Mouse (Mus musculus) myocyte (in vitro differentiated cells): Measurements from ENCODE around the gene Pus7.

Source experiments
- MAX ChIP-seq: IDR thresholded peaks from one replicate; pipeline ENCODE4 v1.6.1; 2011; ENCODE audit warnings: low read depth, mild to moderate bottlenecking, control low read depth
- POLR2A ChIP-seq: IDR thresholded peaks from one replicate; pipeline ENCODE4 v1.6.1; 2011; ENCODE audit warnings: low read depth, mild to moderate bottlenecking, control low read depth, moderate library complexity; ENCODE audit not compliant: insufficient read length
- POLR2AphosphoS2 ChIP-seq: IDR thresholded peaks from one replicate; pipeline ENCODE4 v1.6.1; 2011; ENCODE audit warnings: low read depth, control low read depth; ENCODE audit not compliant: insufficient read length
- SRF ChIP-seq: IDR thresholded peaks from one replicate; pipeline ENCODE4 v1.6.1; 2011; ENCODE audit warnings: low read depth; ENCODE audit not compliant: control insufficient read depth, insufficient read length
- TCF12 ChIP-seq: IDR thresholded peaks from one replicate; pipeline ENCODE4 v1.6.1; 2011; ENCODE audit warnings: mild to moderate bottlenecking, control low read depth; ENCODE audit not compliant: poor library complexity, insufficient read depth, severe bottlenecking
- USF1 ChIP-seq: IDR thresholded peaks from one replicate; pipeline ENCODE4 v1.6.1; 2011; ENCODE audit warnings: low read depth, mild to moderate bottlenecking, control low read depth, moderate library complexity

- no peak for TF ChIP-seq MAX
- TF ChIP-seq SRF: no peak
- no peak for TF ChIP-seq TCF12
- no peak for TF ChIP-seq POLR2A
- no peak for TF ChIP-seq POLR2AphosphoS2
- no peak for TF ChIP-seq USF1
Measured at GRCm38 (mm10) chr5:23792726-23793125, 9.2 kb upstream of the Pus7 start.
